Mouse (Mus musculus) testis, adult 2 months (tissue): ENCODE data around the gene Ly6g6e.

Experiments used
- CTCF ChIP-seq: fragments of 200-500 bp; IDR thresholded peaks from 2 replicates; pipeline ENCODE4 v1.5.1; 2012; ENCODE audit warnings: low read depth, mild to moderate bottlenecking, inconsistent platforms, low read length, moderate library complexity; ENCODE audit not compliant: control insufficient read depth, insufficient read depth, insufficient replicate concordance
- POLR2A ChIP-seq: fragments of 200-500 bp; IDR thresholded peaks from 2 replicates; pipeline ENCODE4 v1.6.1; 2012; ENCODE audit warnings: low read depth, mild to moderate bottlenecking, inconsistent platforms, low read length, moderate library complexity; ENCODE audit not compliant: control insufficient read depth

- TF ChIP-seq POLR2A: peak; percentile 57; the same call in 1 of the 2 replicates
- no peak for TF ChIP-seq CTCF
Observed at GRCm38 (mm10) chr17:35050126-35050750, 26.5 kb upstream of the Ly6g6e start.
